ENCODE assay signal across 8 mouse cellular contexts in genomic region chr10:116582738-116583137, GRCm38 (mm10). TPM values are rescaled to one million over a fixed set of nuclear protein-coding genes. Genes with fewer than 3 reads are reported as not detected.
DNase-seq lines count a peak whose midpoint lies in the region; ATAC-seq and TF ChIP-seq lines count a peak whose summit lies in the region.

No protein-coding gene starts in this region.

- WGBS in forebrain, embryonic 10.5 days, result 38% methylated on average over 6 of the region's 6 CpGs
- 25% methylated on average over 6 of the region's 6 CpGs for WGBS in hindbrain, embryonic 16.5 days
- WGBS in liver, embryonic 14.5 days (ENCODE audit: insufficient replicate concordance), result 7% methylated on average over 6 of the region's 6 CpGs
- WGBS in neural tube, embryonic 12.5 days, result 33% methylated on average over 6 of the region's 6 CpGs

- H3K27ac ChIP-seq in forebrain, embryonic 10.5 days, result no peak overlapping the region
- no peak overlapping the region for H3K27ac ChIP-seq in hindbrain, embryonic 16.5 days (ENCODE audit: low read depth, low read length)
- no peak overlapping the region for H3K27ac ChIP-seq in liver, embryonic 14.5 days
- H3K27ac ChIP-seq in neural tube, embryonic 12.5 days, result no peak overlapping the region

- no peak overlapping the region for H3K9ac ChIP-seq in hindbrain, embryonic 16.5 days (ENCODE audit: low read depth, low read length)
- H3K9ac ChIP-seq in liver, embryonic 14.5 days (replicated peaks), result peak overlapping the region; percentile 96
- no peak overlapping the region for H3K9ac ChIP-seq in neural tube, embryonic 12.5 days

- H3K27me3 ChIP-seq in forebrain, embryonic 10.5 days (ENCODE audit: poor library complexity, severe bottlenecking), result no peaks in the 10 kb centered on the region
- no peaks in the 10 kb centered on the region for H3K27me3 ChIP-seq in hindbrain, embryonic 16.5 days (replicated peaks; ENCODE audit: control insufficient read depth, insufficient read depth, low read length)
- H3K27me3 ChIP-seq in liver, embryonic 14.5 days (ENCODE audit: control insufficient read depth, insufficient read depth, low read length), result no peaks in the 10 kb centered on the region
- no peaks in the 10 kb centered on the region for H3K27me3 ChIP-seq in neural tube, embryonic 12.5 days (replicated peaks)

- H3K4me3 ChIP-seq in forebrain, embryonic 10.5 days, result peak overlapping the region; percentile 97
- peak overlapping the region; percentile 79; the same call in 1 of the 2 replicates for H3K4me3 ChIP-seq in hindbrain, embryonic 16.5 days (ENCODE audit: low read length)
- H3K4me3 ChIP-seq in liver, embryonic 14.5 days (ENCODE audit: insufficient read depth in 1 of 2, low read depth in 2 of 2, low read length in 2 of 2), result peak overlapping the region; percentile 76 to 78
- H3K4me3 ChIP-seq in neural tube, embryonic 12.5 days, result no peak overlapping the region

- H3K4me1 ChIP-seq in forebrain, embryonic 10.5 days, result peaks cover 23% of the 10 kb centered on the region
- H3K4me1 ChIP-seq in hindbrain, embryonic 16.5 days (ENCODE audit: control insufficient read depth, insufficient read depth, low read depth, low read length), result peaks cover 10% of the 10 kb centered on the region
- H3K4me1 ChIP-seq in liver, embryonic 14.5 days (replicated peaks; ENCODE audit: control insufficient read depth in 2 of 2, insufficient read depth in 2 of 2, low read length in 1 of 2), result peaks cover 3 to 11% of the 10 kb centered on the region in 2 experiments
- peaks cover 15% of the 10 kb centered on the region for H3K4me1 ChIP-seq in neural tube, embryonic 12.5 days

- H3K4me2 ChIP-seq in hindbrain, embryonic 16.5 days (ENCODE audit: low read length), result peak overlapping the region; percentile 73
- peak overlapping the region; percentile 93 for H3K4me2 ChIP-seq in liver, embryonic 14.5 days (ENCODE audit: low read depth)
- peak overlapping the region; percentile 77 for H3K4me2 ChIP-seq in neural tube, embryonic 12.5 days (replicated peaks)

- TF ChIP-seq EP300 in liver, embryonic 14.5 days (IDR thresholded peaks at IDR 0.05; ENCODE audit: low read depth), result no peak

- ATAC-seq in hindbrain, embryonic 16.5 days, result no peak
- no peak for ATAC-seq in liver, embryonic 14.5 days (ENCODE audit: insufficient read depth)
- no peak for ATAC-seq in neural tube, embryonic 12.5 days (ENCODE audit: low FRiP score, low read depth)

- peaks cover 23% of the 10 kb centered on the region for H3K36me3 ChIP-seq in forebrain, embryonic 10.5 days (replicated peaks)
- peaks cover 15% of the 10 kb centered on the region for H3K36me3 ChIP-seq in hindbrain, embryonic 16.5 days (ENCODE audit: control insufficient read depth, insufficient read depth, low read length)
- H3K36me3 ChIP-seq in liver, embryonic 14.5 days (replicated peaks; ENCODE audit: control insufficient read depth, insufficient read depth, low read depth), result no peaks in the 10 kb centered on the region
- H3K36me3 ChIP-seq in neural tube, embryonic 12.5 days, result 0 out of 2 replicates have a peak, but pooled peaks cover 9% of the 10 kb centered on the region

- H3K9me3 ChIP-seq in forebrain, embryonic 10.5 days, result no peaks in the 10 kb centered on the region
- H3K9me3 ChIP-seq in hindbrain, embryonic 16.5 days (ENCODE audit: control insufficient read depth, low read length), result no peaks in the 10 kb centered on the region
- H3K9me3 ChIP-seq in liver, embryonic 14.5 days (ENCODE audit: control insufficient read depth, low read length), result no peaks in the 10 kb centered on the region
- H3K9me3 ChIP-seq in neural tube, embryonic 12.5 days, result no peaks in the 10 kb centered on the region

- TF ChIP-seq CTCF in liver, embryonic 14.5 days (IDR thresholded peaks at IDR 0.05; ENCODE audit: low read depth), result no peak

- peak; percentile 46 for DNase-seq in testis, postnatal 10 days (ENCODE audit: low spot score)
- no peak for DNase-seq in testis, postnatal 14 days (ENCODE audit: low spot score)
- no peak for DNase-seq in forebrain, embryonic 10.5 days (ENCODE audit: extremely low spot score, low spot score)
- DNase-seq in liver, embryonic 14.5 days (ENCODE audit: low read depth in 3 of 3, low spot score in 3 of 3), result peak in 2 of 3 experiments; percentile 17 to 33
- peak; percentile 76 for DNase-seq in thymus, postnatal 4 days
- no peak for DNase-seq in gastrocnemius, adult 8-10 months (ENCODE audit: low spot score in 2 of 2)

RNA-seq across cellular contexts. Expression of gene Cnot2, which starts 1.4 kb away (rescaled TPM):
- 113 and 118 TPM in 2 replicates for polyA plus RNA-seq in forebrain, embryonic 10.5 days (2016; fragmentation: Nextera tagmentation; extraction: Ambion mirVana)
- 76.3 and 87.7 TPM in 2 replicates for polyA plus RNA-seq in hindbrain, embryonic 16.5 days (2015; fragmentation: Nextera tagmentation; extraction: Ambion mirVana)
- 15.8 and 23.2 TPM in 2 replicates for polyA plus RNA-seq in liver, embryonic 14.5 days (2012; rRNA removed)
- polyA plus RNA-seq in liver, embryonic 14.5 days (2014; fragmentation: Nextera tagmentation; extraction: Ambion mirVana), result 38.0 and 39.9 TPM in 2 replicates
- 113 and 119 TPM in 2 replicates for polyA plus RNA-seq in neural tube, embryonic 12.5 days (2016; fragmentation: Nextera tagmentation; extraction: Ambion mirVana)
- 10 to 100 TPM; 24.7 to 28.5 (median 27.5) TPM for total RNA-seq in gastrocnemius, adult 8-10 months (2022)

Comparison
In these comparisons a context has a peak if more than half of its experiments do, and no peak if none do; other contexts are left out.
1. DNase-seq: peak in testis, postnatal 10 days (single experiment), liver, embryonic 14.5 days (2 of 3) and thymus, postnatal 4 days (single experiment); none in testis, postnatal 14 days (single experiment), forebrain, embryonic 10.5 days (single experiment) and gastrocnemius, adult 8-10 months (0 of 2).
2. Peak in every context shown above with its lines, with median percentiles within 50 percentile points of each other: H3K4me2 ChIP-seq.